Mouse (Mus musculus) spleen, postnatal 4 days (tissue): ENCODE measurements at regions not wholly inside any gene's neighbourhood (a gene's known extent, or its start where the extent isn't known, plus 50 kb on each side); places are given as distances from the start of the nearest gene placed in this dataset.
A peak's percentile ranks its signal among the peaks of the same experiment; 100 is the strongest.
"Not testable (repeated sequence)": the region's sequence is repeated elsewhere in the genome, so short reads cannot be mapped to it uniquely, and the experiment has no call there.

Source experiments
- DNase-seq, 2 experiments: peaks; one replicate each; pipeline ENCODE4 v3.0.0; 2022; ENCODE audit warnings: low spot score in 2 of 2

DNA sequence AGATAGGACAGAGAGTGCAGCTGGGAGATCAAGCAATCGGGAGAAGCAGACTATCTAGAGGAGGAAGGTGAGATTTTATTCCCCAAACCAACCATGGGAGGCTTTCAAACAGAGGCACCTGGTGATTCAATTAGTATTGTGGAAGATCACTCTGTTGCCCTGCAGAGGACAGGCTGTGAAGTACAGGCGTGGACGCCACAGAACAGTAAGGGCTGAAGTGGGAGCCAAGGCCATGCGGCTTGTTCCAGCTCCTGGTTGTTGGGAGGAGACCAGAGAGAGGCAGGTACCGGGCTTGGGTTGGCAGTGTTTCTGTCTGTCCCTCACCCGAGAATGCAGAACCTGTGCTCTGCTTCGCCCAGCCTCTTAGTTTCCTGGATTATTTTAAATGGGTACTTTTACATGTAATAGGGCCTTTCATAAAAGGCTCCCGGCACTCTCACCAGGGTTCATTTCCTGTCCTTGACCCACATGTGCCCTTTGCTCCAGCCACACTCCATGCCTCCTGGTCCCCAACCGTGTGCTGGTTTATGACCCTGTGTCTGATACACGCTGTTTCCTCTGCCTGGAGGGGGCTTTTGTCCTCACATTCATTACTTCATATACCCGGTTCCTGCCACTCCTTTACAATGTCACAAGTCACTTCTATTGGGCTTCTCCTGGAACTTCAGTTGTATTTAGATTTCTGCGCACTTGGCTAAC, 58.3 kb downstream of the Vcpkmt start:
- DNase-seq, result no peak

- DNase-seq, result no peak
Measured at GRCm38 (mm10) chr12:69519869-69520268, 63.0 kb downstream of the Vcpkmt start.

DNA sequence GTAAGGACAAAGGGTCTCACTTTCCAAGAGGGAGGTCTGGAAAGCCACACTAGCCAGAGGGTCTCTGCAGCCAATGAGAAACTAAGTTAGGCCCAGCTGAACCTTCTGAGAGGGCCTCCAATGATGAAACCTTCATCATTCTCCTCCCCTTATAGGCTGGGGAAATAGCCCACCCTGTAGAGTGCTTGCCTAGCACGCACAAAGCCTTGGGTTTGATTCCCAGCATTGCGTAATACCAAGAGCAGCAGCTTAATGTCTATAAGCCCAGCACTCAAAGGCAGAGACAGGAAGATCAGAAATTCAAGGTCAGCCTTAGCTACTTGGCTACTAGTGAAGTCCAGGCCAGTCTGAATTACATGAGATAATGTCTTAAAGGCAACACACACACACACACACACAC, 63.8 kb downstream of the Vcpkmt start:
- no peak for DNase-seq

GRCm38 (mm10) chr12:69517616-69518015, 65.2 kb downstream of the Vcpkmt start:
- DNase-seq, result no peak

- DNase-seq, result peak in 1 of 2 experiments; percentile 34
Measured at GRCm38 (mm10) chr12:69516314-69516916, 66.4 kb downstream of the Vcpkmt start.

DNA sequence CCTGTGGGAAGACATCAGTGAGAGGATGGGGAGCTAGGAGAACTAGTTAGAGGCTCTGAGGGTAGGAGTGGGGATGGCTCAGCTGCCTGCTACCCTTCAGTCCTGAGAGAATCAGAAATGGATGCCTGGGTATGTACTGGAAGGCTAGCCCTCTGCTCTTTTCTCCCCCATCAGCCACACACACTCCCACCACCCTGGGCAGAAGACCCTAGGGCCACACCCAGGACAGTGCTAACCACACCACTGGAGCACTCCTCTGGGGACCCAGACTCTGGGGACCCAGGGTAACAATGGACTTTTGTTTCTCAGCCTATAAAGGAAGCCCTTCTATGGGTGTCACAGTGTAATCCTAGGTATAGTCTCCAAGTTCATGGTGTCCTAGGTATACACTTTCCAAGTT, 67.0 kb downstream of the Vcpkmt start:
- no peak for DNase-seq

DNA sequence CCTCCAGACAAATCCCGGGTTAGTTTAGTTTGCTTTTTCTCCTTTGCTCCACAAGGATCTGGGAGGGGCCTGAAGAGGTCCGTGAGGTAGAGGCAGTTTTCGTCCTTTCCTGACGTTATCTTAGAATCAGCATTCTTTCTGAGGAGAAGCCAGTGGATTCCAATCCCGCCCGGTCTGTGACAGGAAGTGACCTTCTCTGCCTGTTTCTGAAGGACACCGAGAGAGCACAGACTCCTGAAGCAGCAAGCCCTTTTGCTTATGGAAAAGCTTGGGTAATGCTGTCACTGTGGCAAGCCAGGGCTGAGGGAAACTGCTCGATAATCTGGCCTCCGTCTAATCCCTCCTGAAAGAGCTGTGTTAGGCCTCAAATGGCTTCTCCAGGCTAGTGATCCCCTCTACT, 67.7 kb downstream of the Vcpkmt start:
- DNase-seq, result no peak

- DNase-seq, result peak; percentile 30 to 66
Measured at GRCm38 (mm10) chr12:69513166-69513565, 69.7 kb downstream of the Vcpkmt start.

GRCm38 (mm10) chr12:69510736-69511135, 72.1 kb downstream of the Vcpkmt start:
- DNase-seq, result no peak

- DNase-seq, result not testable (repeated sequence)
Measured at GRCm38 (mm10) chr12:69509180-69509579, 73.6 kb downstream of the Vcpkmt start.

DNA sequence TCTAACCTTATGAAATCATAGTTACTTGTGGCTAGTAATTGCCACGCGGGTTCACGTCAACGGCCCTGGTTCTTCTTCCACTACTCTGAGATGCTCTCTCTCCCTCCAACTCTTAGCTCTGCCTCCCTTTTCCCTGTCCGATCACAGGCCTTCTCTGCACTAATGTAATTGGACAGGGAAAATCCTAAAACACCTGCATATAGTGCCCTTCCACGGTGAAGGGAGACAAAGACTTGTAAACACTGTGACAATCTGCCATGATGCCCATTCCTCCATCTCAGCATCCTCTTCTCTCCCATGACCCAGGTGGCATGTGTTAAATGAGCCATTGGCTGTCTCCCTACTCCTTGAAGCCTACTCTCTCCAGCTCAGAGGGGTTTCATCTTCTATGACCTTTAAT, 74.9 kb downstream of the Vcpkmt start:
- DNase-seq, result no peak

DNA sequence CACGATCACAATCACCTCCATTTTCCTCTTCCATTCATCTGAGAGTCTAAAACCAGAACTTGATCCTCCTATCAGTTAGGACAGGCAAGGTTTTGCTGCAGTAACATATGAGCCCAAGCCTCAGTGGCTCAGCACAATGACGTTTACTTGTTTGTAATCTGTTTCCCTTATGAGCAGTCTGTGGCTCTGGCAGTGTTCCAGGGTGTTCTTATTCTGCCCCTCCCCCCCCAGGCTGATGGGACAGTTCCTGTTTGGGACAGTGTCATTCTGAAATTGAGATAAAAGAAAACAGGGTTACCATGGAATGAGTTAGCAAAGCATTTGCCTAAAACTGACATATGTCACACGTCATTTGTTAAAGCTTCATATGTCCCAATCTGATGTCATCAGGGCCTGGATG, 75.5 kb downstream of the Vcpkmt start:
- no peak for DNase-seq

DNA sequence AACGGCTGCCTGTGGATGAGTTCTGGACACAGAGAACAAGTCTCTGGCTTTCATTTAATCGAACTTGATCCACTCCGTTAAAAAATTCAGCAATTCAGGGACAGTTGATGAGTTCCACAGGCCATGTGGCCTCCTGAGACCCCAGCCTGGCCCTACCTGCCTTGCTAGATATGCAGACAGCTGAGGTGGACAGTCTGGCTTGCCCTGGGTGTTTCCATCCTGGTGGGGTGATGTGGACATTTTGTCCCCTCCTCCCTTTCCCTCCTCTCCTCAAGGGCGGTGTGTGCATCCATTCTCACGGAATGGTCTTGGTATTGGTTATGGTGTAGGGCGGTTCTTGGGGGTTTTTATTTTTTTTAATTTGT, 80.1 kb downstream of the Vcpkmt start:
- DNase-seq, result no peak

GRCm38 (mm10) chr12:69501783-69502705, 80.8 kb downstream of the Vcpkmt start:
- peak; percentile 70 to 78 for DNase-seq

DNA sequence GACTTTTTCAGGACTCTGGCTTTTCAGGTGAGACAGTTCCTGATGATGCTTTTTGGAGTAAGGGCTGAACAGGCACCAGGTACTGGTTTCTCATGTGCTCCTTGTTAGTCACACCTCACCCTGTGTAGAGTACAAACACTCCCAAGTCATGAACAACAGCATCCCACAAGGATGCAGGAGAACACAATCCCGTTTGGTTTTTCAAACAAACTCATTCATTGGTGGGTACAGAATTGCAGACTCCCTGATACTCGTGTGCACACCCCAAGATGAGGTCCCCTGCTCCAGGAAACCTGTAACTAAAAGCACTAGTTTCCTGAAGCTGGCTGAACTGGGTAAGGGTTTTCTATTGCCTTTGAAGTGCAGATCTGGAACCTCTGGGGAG, 81.5 kb downstream of the Vcpkmt start:
- no peak for DNase-seq

DNA sequence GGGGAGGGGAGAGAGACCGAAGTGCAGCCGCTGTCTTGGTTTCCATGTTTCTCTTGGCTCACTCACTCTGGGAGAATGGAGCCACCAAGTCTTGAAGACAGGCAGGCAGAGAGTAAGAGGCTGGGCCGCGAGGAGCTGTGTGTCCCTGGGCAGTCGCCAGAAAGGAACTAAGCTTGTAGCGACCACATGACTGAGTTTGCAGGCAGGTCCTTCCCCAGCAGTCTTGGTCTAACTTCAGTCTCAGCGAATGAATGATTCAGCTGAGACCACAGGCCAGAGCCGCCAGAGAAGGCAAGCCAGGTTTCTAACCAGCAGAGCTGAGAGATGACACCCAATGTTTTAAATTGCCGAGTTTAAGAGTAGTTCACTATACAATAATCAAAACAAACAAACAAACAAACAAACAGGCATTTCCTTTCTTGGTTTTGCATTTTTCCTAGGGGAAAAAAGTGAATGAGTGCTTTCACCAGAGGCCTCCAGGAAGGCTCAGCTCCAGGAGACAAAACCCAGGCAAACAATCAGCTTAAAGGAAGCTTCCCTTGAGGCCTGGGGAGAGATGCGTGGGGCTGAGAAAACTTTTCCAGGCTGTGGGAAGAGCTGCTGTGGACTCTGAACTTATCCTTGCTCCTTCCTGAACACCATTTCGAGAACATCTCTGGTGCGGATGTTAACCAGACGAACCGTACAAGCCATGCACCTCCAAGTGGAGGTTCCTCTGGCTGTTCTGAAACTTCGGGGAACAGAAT, 82.1 kb downstream of the Vcpkmt start:
- DNase-seq, result peak in 1 of 2 experiments; percentile 68

- no peak for DNase-seq
Measured at GRCm38 (mm10) chr12:69497121-69497520, 85.7 kb downstream of the Vcpkmt start.

- DNase-seq, result no peak
Measured at GRCm38 (mm10) chr12:69496341-69496904, 86.4 kb downstream of the Vcpkmt start.

DNA sequence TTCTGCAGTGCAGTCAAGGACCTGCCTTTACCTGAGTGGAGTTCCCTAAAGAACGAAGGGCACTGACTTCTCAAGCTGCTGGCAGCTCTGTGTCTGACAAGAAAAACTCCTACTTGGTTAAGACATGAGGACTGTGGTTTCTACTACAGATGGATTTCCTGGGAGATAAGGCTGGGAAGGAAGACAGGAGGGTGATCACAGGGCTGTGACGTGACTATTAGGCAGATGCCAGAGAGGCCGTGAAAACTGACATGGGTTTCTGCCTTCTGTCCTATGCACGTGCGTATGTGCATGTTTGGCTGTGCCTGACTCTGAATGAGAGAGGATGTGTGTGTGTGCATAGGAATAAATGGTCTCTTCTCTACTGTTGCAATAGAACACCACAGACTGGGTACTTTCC, 87.1 kb downstream of the Vcpkmt start:
- no peak for DNase-seq

GRCm38 (mm10) chr12:69494648-69495047, 88.2 kb downstream of the Vcpkmt start:
- no peak for DNase-seq

DNA sequence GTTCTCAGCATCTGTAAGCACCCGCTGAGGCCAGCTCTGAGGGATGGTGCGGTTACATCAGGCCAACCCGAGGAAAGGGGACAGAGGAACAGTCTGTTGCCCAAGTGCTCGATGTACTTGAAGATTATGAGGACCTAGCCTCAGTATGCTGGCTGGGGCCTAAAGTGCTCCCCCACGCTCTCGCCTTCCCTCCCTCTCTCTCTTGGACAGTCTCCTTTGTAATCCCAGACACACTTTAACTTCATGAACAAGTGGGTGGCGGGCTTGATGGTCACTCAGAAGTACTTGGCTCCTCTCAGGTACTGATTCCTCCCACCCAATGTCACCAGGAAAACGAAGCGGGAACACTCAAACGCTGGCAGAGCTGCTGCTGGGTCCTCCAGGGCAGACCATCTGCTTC, 93.1 kb downstream of the Vcpkmt start:
- DNase-seq, result no peak

DNA sequence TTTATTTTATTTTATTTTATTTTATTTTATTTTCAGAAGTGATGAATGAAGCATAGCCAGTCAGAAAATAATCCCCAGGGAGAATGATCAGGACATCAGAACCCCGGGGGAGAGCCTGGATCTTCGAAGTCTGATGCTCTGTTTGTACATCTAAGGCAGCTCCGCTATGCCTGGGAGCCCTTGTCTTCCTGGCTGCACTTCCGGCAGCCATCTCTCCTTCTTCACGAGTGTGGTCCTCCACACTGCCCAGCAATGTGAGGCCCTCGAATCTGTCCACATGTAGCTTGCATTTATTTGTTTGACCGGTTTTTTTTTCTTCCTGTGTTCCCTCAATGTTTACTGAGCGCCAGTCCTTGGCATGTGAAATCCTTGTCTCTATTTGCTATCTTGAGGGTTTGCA, 95.9 kb downstream of the Vcpkmt start:
- no peak for DNase-seq
